Mouse (Mus musculus) embryonic fibroblast, embryonic 13.5 days (primary cell): ENCODE measurements around the gene Stag1. TPM values are rescaled to one million over a fixed set of nuclear protein-coding genes. Genes with fewer than 3 reads are reported as not detected.

ENCODE experiments used
- H3K27ac ChIP-seq: 2 replicates; pipeline ENCODE4 v1.5.1; 2012; ENCODE audit warnings: low read length, control low read depth, inconsistent platforms; ENCODE audit not compliant: insufficient read depth
- H3K4me1 ChIP-seq: 2 replicates; pipeline ENCODE4 v1.6.1; 2011; ENCODE audit warnings: low read length; ENCODE audit not compliant: control insufficient read depth, insufficient read depth
- H3K4me3 ChIP-seq: 2 replicates; pipeline ENCODE4 v1.5.1; 2011; ENCODE audit warnings: mild to moderate bottlenecking, control low read depth, low read length; ENCODE audit not compliant: insufficient read depth
- CTCF ChIP-seq: IDR thresholded peaks from 2 replicates; pipeline ENCODE4 v1.5.1; 2011; ENCODE audit warnings: mild to moderate bottlenecking, control low read depth, low read length, moderate library complexity, borderline replicate concordance; ENCODE audit not compliant: insufficient read depth
- POLR2A ChIP-seq: IDR thresholded peaks from 2 replicates; pipeline ENCODE4 v1.6.1; 2011; ENCODE audit warnings: low read depth, mild to moderate bottlenecking, control low read depth, low read length, moderate library complexity
- polyA plus RNA-seq: library from polyadenylated mRNA; stranded (reverse); fragments of >200 nt; gene quantifications from 2 replicates; pipeline ENCODE4 v1.2.4, GENCODE M21; 2011; ENCODE audit warnings: low read depth; ENCODE audit not compliant: missing spikeins, insufficient read length

Stag1 gene
- polyA plus RNA-seq, 1 experiment: 40.2 TPM

- TF ChIP-seq POLR2A: no peak
- TF ChIP-seq CTCF: no peak
- no peak overlapping the region for H3K4me3 ChIP-seq
- H3K27ac ChIP-seq: no peak overlapping the region
- no peaks in the 10 kb centered on the region for H3K4me1 ChIP-seq
Observed at GRCm38 (mm10) chr9:100942042-100942441, 344.4 kb downstream of the Stag1 start.

GRCm38 (mm10) chr9:100944677-100945365, 347.2 kb downstream of the Stag1 start:
- Histone ChIP-seq H3K4me3 (no peak overlapping the region), H3K27ac (no peak overlapping the region), H3K4me1 (no peaks in the 10 kb centered on the region)
- TF ChIP-seq CTCF (no peak), POLR2A (no peak)

GRCm38 (mm10) chr9:100951481-100951880, 353.9 kb downstream of the Stag1 start:
- Histone ChIP-seq H3K4me1 (no peaks in the 10 kb centered on the region; the same call in 1 of the 2 replicates), H3K4me3 (no peak overlapping the region), H3K27ac (no peak overlapping the region)
- TF ChIP-seq CTCF (no peak), POLR2A (no peak)

- Histone ChIP-seq H3K27ac (no peak overlapping the region), H3K4me1 (no peaks in the 10 kb centered on the region), H3K4me3 (no peak overlapping the region)
- no peak for TF ChIP-seq POLR2A
Observed at GRCm38 (mm10) chr9:100962903-100963427, 365.4 kb downstream of the Stag1 start.

- Histone ChIP-seq H3K4me3 (no peak overlapping the region), H3K27ac (no peak overlapping the region), H3K4me1 (no peaks in the 10 kb centered on the region)
- TF ChIP-seq POLR2A (no peak), CTCF (no peak)
Observed at GRCm38 (mm10) chr9:100963428-100963912, 365.9 kb downstream of the Stag1 start.

GRCm38 (mm10) chr9:100964106-100964505, 366.5 kb downstream of the Stag1 start:
- H3K4me1 ChIP-seq: no peaks in the 10 kb centered on the region
- no peak overlapping the region for H3K27ac ChIP-seq
- H3K4me3 ChIP-seq: no peak overlapping the region
- TF ChIP-seq CTCF: no peak
- no peak for TF ChIP-seq POLR2A

- TF ChIP-seq POLR2A (no peak), CTCF (no peak)
- H3K4me3 ChIP-seq: no peak overlapping the region
- no peaks in the 10 kb centered on the region for H3K4me1 ChIP-seq
- H3K27ac ChIP-seq: no peak overlapping the region
Observed at GRCm38 (mm10) chr9:100969461-100969860, 371.9 kb downstream of the Stag1 start.

- Histone ChIP-seq H3K4me3 (no peak overlapping the region), H3K4me1 (no peaks in the 10 kb centered on the region), H3K27ac (no peak overlapping the region)
- TF ChIP-seq CTCF (no peak), POLR2A (no peak)
Observed at GRCm38 (mm10) chr9:100978666-100979065, 381.1 kb downstream of the Stag1 start.

GRCm38 (mm10) chr9:100979260-100979659, 381.7 kb downstream of the Stag1 start:
- H3K4me1 ChIP-seq: no peaks in the 10 kb centered on the region
- TF ChIP-seq CTCF (no peak), POLR2A (no peak)
- no peak overlapping the region for H3K4me3 ChIP-seq
- H3K27ac ChIP-seq: no peak overlapping the region

GRCm38 (mm10) chr9:100982786-100983185, 385.2 kb downstream of the Stag1 start:
- no peaks in the 10 kb centered on the region for H3K4me1 ChIP-seq
- no peak overlapping the region for H3K4me3 ChIP-seq
- no peak overlapping the region for H3K27ac ChIP-seq
- TF ChIP-seq CTCF: no peak
- TF ChIP-seq POLR2A: no peak
